Mouse (Mus musculus) gastrocnemius, adult 8-10 months (tissue): ENCODE data around the gene Erc2. TPM values are rescaled to one million over a fixed set of nuclear protein-coding genes. Genes with fewer than 3 reads are reported as not detected.

Source experiments
- DNase-seq, 2 experiments: peaks; one replicate each; pipeline ENCODE4 v3.0.0; 2022; ENCODE audit warnings: low spot score in 2 of 2
- total RNA-seq, 4 experiments: library from RNA; stranded (reverse); gene quantifications; 2 replicates each; pipeline ENCODE4 v1.2.4; 2022

Erc2 gene
- total RNA-seq, 4 experiments from 2014 or later = 0.19 to 0.70 (median 0.36) TPM; not detected in 1

DNA sequence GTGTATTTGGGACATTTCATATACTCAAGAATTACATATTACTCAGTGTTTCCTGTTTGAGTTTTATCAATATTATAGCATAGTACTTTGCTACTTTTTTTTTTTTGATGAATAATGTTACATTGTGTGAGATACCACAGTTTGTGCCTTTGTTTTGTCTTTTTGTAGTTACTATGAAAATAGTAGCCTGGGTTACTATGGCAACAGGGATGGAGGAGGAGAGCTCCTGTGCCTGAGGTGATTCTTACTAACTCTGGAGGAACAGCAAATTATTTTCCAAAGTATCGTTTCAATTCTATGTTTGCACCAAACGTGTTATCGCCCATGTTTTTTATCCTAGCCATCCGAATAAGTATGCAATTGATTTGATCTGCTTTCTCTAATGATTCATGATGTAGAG is 438.7 kb downstream of the Erc2 start:
- no peak for DNase-seq

DNA sequence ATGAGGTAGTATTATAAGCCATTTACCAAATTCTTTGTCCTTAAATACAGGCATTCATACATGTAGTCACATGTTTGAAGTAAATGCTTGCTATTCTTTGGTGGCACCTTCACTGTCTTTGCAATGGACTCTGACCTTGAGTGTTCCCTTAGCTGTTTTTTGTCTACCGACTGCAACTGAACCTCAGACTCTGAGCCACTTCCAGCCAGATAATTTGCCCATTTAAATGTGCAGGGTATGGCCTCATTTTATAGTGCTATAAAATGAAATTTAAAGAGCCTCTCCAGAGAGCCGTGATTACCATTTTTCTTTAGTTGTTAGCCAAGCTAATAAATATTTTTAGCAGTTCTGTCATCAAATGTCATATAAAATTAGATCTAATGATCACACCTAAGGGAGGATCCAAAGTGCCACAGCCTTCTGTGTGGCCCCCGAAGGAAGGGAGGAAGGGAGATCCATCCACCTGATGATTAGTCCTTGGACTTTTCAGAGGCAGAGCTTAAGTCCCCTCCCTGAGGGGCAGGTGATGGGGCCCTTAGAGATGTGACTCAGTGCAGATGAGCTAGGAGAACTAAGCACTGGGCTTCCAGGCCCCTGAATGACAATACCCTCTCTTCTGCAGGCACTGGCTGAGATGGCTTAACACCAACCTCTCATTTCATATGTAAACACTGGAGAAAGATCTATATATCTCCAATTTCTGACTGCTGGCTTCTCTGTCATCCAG is 439.6 kb downstream of the Erc2 start:
- no peak for DNase-seq

DNA sequence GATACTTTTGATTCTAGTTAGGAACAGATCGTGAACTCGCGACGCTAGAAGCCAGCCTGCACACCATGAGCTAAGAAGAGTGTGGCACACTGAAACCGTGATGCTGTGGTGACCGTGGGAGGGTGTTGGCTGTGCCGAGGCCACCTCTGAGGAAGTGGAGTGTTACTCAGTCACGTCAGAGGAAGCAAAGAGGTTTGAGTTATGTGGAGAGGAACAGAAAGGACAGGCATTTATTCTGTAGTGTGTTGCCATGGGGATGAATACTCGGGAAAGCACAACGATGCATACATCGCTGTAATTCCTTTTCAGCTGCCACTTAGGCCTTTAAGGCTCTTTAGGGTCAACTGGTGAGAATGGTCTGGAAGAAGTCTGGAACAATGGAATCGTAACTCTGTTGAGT is 445.8 kb downstream of the Erc2 start:
- no peak for DNase-seq

DNA sequence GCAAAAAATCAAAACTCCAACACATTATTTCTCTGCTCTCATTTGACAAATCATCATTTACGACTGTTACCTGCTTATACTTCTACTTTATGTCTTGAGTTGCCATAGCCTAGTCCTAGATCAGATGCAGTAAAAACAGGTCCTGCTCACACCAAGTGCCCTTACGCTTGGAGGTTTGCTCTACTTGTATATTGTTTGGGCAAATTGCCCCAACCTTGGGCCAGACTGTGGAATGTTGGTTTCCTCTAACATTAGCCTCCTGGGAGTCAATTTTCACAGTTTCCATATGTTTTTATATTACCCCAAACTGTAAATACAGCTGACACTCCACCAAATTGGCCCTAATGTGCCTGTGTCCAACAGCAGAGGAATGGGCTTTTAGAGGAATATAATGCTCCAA is 447.6 kb downstream of the Erc2 start:
- DNase-seq = no peak

DNA sequence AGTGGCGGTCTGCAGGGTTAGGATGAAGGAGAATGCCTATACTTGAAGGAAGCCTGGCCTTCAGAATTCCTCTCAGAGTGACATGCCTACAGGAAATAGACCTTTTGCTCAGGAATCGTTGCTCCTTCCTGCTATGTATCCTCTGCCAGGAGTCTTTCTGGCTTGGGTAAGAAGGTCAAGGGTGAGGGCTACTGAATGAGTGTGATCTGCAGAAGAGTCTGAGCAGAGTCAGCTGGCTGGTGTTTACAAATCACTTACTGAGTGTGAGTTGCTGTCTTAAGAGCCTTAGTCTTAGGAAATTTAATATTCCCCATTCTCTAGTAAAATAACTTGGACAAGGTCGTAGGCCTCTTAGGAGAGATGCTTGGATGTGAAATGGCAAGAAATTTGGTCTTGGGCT is 450.3 kb downstream of the Erc2 start:
- no peak for DNase-seq

DNA sequence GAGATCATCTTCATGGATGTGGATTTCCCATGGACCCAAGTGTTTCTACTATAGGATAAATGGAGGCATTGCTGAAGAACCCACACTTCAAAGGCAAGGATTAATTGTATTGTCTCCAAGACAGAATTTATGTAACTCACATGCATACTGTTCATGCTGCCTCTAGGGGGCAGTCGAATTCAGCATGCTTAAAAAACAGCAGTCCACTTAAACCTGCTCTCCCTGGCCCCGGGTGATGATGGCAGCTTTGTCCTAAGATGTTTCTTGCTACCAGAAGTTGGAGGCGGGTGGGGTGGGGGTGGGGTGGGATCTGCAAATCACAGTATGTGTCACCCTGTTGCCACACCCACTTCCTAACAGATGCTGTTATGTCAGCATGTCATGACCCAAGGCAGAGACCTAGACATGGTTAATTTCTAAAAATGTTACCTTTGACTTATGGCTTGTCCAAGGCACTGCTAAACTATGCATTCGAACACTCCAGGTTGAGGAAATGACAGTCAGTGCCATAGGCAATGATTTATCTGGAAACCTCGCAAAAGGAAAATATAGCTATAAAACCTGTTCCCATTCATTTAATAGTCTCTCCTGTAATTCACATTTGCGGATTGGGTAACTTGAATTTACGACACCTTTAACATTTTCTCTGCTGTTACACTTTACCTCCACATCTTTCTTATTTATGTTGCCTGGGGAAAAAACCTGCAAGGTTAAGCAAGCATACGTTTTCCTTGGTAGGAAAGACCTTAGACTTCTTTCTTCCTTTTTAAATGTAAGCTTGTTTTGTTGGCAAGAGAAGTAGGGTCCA is 467.6 kb downstream of the Erc2 start:
- no peak for DNase-seq

DNA sequence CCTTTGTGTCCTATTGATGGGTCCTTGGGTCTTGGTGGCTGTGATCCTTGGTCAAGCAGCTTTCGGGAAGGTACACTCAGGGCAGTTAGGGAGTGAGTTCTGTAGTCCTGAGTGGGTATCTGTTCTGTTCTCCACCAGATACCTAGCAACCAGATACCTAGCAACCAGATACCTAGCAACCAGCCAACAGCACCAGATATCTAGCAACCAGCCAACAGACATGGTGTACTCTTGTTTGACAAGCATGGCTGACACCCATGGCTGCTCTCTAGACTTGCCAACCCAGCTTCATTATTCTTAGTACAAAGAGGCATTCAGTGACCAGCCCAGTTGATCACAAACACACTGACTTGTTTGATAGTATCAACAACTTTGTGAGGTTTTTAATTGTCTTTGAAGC is 469.1 kb downstream of the Erc2 start:
- no peak for DNase-seq

DNA sequence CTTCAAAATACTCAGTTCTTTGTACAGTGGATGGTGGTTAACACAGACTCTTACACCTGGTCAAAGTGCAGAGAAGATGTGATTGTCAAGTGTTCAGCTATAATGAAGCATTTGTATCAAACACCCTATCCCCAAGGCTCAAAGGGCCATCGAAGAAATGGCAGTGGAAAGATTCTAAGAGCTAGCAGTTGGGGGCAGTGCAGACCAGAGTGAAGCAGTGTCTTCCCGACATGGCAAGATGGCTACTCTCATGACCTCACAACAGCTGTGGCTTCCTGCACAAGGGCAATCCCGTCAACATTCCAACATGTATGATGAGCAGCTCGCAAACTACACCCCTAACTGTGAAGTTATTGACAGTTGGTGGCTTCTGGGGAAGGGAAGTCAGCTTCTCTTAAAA is 471.0 kb downstream of the Erc2 start:
- DNase-seq = no peak

DNA sequence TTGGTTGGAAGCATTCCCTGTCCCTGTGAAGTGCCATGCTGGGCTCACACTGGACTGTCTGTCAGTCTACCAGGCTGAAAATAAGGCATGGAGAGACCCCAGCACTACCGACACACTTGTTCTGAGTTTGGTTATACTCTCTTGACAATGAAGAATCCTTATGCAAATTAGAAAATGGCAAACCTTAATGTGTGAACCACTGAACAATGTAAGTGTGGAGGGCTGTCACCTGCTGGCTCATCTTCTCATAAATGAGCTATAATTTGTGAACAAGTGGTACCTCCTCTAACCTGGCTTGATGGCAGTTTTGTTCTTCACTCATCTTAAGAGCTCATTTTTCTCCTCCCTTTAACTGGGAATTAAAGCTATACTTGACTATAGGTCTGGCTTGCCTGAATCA is 471.7 kb downstream of the Erc2 start:
- DNase-seq = no peak

DNA sequence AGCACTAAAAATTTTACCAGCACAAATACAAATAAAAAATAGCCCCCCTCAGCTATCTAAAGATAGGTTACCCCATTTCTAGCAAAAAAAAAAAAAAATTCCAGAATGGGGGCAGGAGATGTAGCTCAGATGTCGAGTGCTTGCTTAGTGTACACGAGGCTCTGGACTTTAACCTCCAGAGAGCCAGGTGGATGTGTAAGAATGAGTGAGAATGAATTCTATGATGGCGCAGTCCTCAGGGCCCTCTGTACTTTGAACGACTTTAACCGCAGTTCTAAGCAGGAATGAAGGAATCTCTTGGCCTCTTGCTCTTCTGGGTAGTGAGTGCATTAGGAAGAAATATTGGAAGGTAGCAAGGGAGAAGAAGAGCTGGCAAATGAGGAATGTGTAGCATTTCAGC is 476.9 kb downstream of the Erc2 start:
- DNase-seq = no peak

DNA sequence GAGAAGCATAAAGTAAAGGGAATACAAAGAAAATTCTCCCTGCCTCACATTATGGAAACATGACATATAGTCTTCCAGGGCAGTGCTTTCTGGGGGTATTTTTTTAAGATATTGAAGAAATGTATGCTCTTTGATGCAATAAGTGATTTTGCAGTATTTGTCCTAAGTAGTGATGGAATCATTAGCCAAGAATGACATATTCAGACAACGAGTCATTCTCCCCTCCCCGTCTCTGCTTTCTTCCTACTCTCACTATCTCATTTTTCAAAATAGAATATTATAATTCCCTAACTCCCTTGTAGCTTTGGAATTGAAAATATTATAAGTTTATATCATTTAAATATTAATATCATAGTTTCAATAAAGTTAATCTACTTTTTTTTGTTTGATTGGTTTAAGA is 490.9 kb downstream of the Erc2 start:
- no peak for DNase-seq

DNA sequence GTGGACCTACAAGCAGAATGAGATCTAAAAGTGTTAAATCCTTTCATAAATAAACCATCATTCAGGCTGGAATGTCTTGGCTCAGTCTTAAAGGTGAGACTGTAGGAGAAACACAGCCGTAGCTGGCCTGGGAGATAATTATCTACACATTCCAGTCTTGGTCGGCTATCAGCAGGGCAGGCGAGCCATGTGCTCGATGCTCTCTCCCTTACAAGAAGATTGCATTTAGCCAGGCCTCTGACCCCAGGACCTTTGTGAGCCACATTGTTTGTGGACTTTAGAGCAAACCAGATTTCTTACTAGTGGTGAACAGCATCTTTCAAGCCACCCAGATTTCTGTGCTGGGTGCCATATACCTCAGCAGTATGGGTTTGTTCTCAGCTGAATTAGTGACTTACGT is 498.6 kb downstream of the Erc2 start:
- DNase-seq = no peak

DNA sequence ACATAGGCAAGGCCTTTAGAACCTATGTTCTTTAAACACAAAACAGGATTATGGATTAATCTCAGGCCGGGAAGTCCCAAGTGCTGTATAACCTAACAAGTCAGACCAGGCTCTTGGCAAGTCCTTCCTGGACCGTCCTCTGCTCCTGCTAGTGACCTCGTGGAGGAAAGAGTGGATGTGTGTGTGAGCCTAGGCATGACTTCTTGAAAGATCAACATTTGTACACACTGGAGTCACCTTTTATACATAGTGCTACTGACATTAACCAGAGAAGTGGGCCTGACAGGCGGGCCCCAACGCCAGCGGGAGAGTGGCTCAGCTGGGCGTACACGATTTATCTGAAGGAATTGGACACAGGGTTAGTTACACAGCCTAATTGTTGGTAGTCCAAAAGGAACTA is 504.6 kb downstream of the Erc2 start:
- no peak for DNase-seq

DNA sequence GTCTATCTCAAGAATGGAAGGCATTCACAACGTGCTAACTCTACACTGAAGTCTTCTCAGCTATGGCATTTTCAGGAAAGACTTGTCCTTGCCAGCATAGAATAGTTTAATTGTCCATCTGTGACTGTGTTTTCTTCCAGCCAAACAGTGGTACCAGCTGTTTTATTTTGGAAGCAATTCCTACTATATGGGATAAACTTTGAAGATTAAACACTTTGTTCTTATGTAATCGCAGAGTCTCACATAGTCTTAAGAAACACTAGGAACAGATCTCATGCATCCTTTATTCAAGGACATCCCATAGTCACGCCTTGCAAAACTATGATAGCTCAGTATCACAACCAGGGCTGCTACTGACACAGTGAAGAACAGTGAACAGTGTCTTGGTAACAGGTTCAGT is 506.8 kb downstream of the Erc2 start:
- no peak for DNase-seq

DNA sequence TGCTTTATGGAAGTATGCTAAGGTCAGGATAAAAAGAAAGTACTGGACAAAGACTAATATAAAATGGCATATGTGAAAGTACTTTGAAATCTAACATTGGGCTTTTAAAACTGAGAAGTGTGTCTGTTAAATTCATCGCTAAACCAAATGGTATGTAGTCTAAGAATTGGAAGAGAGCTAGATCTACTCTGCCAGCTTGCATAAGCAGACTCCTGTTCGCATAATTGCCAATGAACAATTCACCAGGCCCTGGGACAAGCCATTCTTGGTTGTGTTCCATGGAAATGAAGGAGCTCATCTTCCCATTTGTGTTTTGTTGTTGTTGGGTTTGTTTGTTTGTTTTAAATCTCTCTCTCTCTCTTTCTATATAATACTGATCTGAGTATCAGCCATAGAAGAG is 521.8 kb downstream of the Erc2 start:
- DNase-seq = no peak

DNA sequence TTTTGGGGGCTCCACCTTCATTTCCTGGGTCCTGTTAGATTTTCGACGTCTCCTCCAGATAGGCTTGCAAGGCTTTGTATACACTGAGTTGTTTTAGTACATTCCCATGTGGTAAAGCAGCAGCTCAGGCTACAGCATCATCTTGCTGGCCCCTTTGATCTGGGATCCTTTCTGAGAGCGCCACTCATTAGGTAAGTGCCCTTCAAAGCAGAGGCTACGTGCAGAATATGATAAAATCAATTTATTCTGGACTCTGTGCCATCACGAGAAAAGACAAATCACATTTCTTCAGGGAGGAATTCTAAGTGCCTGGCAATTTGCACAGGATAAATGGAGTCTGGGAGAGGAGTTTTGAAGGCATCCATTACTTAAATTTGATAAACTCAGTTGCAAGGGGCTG is 525.0 kb downstream of the Erc2 start:
- no peak for DNase-seq

DNA sequence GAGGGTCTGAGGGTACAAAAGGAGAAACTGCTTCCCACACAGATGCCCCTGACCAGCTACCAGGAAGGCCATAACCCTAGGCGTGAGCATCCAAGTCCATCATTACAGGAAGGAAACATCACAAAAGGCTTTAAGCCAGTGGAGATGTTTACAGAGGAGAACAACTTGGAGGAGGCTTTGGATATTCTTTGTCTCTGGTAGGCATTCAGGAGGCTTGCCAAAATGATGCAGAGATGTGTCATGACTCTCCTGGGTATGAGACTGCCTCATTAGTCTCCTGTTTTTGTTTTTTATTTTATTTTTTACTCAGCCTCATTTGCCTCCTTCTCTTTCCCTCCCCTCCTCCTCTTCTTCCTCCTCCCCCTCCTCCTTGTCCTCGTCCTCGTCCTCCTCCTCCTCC is 528.7 kb downstream of the Erc2 start:
- DNase-seq = no peak

DNA sequence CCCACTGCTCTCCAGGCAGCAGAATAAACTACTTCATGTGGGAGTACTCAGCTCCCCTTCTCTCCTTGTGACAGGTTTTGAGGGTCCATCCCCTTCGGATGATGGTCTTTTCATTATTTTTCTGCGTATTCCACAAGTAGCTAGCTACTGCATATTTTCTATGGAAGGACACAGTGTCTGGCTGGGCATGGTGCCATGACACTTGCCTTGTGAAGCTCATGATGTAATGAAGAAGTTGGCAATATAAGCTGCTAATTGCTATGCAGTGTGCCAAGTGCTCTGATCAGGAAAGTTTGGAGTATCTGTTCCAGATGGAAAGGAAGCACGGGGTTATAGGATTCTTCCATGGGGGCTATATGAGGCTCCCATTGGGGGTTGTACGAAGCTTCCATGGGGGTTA is 533.5 kb downstream of the Erc2 start:
- DNase-seq = peak in 1 of 2 experiments; percentile 2

DNA sequence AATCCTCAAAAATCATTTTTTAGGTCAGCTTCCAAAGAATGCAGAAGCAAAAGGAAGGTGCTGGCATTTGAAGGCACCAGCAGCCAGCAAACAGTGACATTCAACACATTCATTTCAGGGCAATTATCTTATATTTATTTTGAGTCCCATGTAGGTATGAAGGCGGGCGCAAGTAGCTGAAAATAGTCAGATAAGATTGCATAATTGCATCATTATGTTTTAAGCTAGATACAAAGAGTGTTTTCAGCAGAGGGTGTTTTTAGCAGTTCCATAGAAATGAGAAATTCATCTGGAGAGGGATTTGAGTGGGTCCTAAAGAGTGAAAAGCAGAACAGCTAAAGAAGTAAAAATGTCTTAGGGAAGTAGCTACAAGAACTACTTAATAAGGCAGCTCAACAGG is 538.6 kb downstream of the Erc2 start:
- no peak for DNase-seq

DNA sequence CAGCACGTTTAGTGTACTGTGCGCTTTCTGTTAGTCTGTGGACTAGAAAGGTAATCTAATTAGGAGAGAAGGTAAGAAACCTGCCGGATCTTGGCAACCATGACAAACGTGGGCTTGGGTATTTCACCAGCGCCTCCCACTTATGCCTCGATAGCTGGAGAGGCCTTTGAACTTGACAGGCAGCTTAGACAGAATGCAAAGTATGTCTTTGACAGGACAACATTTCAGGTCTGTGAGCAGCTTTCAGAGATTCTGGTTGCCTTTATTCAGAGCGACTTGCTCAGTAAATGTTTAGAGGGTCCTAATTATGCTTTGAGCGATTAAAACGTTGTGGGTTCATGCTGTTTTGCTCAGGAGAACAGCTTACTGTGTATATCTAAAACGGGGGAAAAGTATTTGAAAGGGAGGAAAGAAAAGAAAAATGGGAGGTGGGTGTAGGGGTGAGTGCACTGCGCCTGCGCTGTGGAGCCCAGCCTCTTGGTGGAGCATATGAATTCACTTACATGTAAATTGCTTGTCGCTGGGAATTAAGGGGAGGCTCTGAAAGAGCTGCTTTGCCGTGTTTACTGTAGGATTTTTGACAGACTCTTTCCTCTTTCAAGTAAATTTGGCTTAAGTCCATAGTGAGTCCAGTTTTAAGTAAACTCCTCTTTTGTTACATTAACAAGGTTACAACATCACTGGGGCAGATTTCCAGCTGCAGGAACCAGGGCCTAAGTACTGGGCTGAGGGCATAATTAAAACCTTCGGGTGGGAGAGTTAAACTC is 542.6 kb downstream of the Erc2 start:
- no peak for DNase-seq

DNA sequence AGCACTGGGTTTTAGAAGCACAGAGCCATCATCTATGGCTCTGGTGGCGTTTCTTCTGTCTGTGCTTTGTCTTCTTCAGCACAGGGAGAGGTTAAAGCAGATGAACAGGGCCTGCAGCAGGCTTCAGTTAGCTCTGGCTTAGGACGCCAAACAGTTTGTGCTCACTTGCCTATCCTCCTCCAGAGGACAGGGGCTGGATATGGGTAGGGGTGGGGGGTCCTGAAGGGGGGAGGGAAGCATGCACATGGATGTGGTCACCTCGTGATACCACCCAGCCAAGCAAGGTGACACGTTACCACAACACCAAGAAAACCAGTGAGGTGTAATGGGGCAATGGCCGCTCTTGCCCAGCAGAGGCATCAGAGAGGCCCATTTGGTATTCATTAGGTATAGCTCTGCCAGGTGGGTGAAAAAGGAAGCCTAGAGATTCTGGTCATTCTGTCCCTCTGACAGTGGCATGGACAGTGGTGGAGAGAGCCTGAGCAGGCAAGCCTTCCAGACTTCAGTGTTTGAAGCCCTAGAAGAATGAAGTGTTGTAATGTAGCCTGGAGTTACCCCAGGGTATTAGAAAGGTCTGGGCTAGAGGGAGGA is 543.5 kb downstream of the Erc2 start:
- DNase-seq = no peak

DNA sequence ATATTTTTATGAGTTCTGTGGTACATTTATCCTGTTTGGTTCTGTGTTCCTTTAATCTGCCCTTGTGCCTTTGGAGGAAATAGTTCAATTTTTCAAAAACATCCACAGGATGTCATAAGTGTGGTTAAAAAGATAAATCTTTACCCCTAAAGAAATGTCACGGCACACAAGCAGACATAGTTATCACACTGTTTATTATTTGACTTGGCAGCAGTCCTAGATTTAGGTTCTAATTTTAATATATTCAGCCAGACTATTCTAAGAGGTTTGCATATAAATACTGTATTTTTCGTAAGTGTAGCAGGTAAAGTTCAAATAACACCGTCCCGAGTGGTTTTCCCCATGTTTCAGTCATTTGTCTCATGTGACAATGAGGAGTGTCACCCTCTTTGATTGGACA is 548.5 kb downstream of the Erc2 start:
- DNase-seq = no peak
